Mouse (Mus musculus) gastrocnemius, adult 18-20 months (tissue): ENCODE measurements around the gene Ntf5. TPM values are rescaled to one million over a fixed set of nuclear protein-coding genes. Genes with fewer than 3 reads are reported as not detected.
"Not testable (repeated sequence)": the region's sequence is repeated elsewhere in the genome, so short reads cannot be mapped to it uniquely, and the experiment has no call there.

Source experiments
- DNase-seq: peaks from one replicate; pipeline ENCODE4 v3.0.0; 2021; ENCODE audit warnings: low spot score
- long read RNA-seq, 2 experiments: library from polyadenylated mRNA; stranded (forward); transcript quantifications; one replicate each; pipeline ENCODE4 v2.0.0; 2021
- total RNA-seq, 2 experiments: library from RNA; stranded (reverse); gene quantifications; 2 replicates each; pipeline ENCODE4 v1.2.3; 2021

The Ntf5 gene
- total RNA-seq, result 1 to 10 TPM; 4.3 to 4.7 TPM
- long read RNA-seq, experiment 1, transcript Ntf5-201 (3 exons, 1,963 nt), result major isoform, 6 of 7 reads
- long read RNA-seq, experiment 1, partial matches to known transcripts, result 0 of 7 reads
- long read RNA-seq, experiment 1, other reads (novel, unspliced or antisense), result 1 of 7 reads
- long read RNA-seq, experiment 2, partial matches to known transcripts, result 2 of 7 reads
- long read RNA-seq, experiment 2, other reads (novel, unspliced or antisense), result 1 of 7 reads

DNA sequence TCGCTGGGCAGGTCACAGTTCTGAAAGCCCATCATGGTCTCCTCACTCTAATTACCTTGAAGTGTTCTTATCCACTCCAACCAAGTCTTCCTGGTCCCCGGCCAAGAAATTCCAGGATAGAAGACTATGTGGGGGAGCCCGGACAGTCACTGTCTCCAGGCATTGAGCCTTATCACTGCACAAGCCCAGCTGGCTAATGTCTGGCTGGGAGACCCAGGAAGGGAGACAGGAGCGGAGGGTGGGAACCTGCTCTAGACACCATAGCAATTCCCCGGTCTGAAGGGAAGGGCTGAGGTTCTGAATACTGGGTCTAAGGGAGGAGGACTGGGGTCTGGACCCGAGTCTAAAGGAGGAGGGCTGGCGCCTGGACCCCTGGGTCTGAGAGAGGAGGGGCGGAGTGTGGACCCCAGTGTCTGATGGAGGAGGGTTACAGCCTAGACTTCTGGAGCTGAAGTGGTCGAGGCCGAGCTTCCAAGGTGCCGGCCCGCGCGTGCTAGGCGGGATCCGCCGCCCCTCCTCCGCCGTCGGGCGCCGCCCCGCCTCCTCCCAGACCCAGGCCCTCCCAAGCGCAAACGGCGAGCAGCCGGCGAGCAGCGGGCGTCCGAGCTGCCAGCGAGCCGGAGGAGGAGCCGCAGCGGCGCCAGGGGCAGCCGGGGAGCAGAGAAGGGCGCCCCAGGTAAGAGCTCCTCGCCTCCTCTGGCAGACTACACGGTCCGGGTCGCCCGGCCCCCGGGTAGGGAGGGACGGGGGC, at the start of gene Ntf5:
Ntf5 (plus strand) TSS at position 583 of the 751 bp plus-strand sequence.
- DNase-seq, result no peak

DNA sequence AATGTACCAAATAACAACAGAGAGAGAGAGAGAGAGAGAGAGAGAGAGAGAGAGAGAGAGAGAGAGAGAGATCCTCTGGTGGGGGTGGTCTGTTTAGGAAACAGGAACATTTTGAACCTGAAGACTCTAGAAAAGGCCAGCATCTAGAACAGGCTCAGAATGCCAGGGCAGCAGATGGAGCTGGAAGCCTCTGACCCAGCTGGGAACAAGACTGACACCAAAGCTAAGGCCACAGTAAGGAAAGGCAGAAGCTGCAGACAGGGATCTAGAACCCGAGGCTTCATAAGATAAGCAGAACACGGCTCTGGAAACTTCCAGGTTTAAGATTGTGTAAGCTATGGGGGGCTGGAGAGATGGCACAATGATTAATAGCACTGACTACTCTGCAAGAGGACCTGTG, 49.5 kb upstream of the Ntf5 start:
- no peak for DNase-seq

DNA sequence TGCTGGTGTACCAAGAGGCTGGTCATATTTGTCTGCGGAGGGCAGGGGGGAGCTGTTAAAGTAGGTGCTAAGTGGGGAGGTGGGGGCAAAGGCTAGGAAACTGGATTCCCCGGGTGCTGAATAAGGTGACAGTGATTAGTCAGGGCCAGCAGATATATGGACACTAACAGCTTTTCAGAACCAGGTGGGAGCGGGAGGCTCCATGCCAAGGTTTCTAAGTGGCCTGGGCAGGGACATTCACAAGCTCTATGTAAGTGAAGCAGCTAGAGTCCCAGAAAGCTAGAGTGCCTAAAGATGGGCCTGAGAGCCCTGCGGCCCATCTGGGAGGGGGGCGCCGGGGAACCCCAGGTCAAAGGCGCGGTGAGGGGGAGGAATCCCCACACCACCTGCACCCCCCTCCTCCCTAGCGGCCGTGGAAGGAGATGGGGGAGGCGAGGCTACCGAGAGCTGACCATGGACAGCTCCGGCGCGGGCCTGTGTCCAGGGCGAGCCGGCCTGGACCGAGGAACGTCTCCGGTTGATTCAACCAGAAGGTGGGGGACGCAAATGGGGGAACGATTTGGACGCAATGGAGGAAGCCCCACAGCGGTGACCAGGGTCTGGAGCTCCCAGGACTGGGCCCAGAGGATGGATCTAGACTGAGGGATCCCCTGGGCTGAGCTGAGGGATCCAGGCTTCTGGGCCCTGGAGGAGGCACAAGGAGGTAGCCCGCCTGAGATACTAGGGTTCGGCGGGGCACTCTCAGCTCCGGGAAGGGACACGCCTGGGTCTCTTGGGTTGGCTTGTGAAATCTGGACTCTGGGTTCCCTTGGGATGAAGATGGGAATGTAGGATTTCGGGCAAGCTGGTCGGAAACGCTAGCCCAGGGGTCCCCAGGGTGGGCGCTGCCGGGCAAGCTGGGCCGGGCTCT, 47.5 kb upstream of the Ntf5 start:
- peak; percentile 50 for DNase-seq

DNA sequence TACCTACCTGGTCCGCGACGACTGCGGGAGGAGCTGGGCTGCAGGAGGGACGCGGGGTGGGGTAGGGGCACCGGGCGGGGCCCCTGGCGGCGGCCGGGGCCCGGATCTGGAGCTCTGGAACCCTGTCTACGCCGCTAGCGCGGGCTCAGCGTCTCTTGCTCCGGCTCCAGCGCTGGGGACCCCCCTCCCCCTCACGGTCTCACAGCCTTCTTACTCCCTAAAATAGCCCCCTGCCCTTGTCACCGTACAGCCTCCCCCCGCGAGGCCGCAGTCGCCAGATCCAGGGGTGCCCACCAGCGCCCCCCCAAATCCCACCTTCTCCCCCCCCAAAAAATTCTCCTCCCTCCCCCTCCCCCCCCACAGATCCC, 46.9 kb upstream of the Ntf5 start, which contains the start of gene Ppfia3:
Ppfia3 (minus strand) TSS at position 368 of the 368 bp plus-strand sequence.
- DNase-seq, result no peak

DNA sequence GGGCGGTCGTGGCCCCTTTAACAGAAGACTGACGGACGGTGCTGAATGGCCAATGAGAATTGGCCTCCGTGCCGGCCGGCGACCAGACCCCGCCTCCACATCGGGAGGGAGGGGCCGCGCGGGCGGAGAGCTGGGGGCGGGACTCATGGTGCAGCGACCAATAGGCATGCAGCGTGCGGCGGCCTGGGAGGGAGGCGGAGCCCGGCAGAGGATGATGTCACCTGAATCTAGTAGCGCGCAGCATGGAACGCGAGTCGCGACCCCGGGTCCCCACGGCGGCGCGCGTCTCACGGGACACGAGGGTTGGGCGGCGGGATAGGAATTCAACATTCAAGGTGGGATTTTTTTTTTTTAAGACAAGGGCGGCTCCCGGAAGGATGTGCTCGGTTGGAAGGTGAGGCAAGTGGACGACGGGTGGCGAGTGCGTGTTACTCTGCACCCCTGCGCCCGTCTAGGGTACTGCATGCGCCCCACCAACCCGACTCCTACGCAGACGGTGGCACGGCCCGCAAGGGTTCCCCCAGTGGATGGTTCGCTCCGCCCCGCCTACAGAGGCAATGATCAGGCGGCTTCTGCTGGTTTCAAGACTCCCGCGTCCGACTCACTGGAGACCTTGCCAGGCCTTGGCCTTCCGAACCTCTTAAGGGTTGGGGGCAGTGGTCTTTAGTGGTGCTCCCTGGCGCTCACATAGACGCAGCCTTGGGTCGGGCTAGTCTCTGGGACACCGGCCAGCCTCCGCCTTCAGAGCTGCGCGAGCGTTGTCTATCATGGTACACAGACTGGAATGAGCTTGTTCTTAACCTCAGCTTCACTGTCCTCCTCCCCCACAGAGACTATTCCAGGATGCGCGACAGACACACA, 46.2 kb upstream of the Ntf5 start:
- peak; percentile 97 for DNase-seq

DNA sequence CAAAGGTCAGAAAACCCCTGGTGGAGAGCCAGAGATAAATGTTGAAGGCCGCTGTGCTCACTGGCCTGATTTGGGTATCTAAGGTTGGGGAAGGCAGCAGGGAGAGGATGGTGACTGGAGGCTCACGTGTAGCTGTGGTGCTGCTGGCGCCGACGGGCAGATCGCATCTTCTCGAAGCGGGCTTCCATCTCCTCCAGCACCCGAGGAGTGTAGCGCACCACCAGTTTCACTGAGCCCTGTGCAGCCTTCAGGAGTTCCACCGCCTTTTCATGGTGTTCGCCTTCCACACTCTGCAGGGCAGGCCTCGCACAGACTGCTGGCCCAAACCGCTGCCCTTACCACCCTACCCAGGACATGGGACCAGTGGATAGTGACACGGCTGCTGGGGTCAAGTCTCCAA, 45.3 kb upstream of the Ntf5 start:
- no peak for DNase-seq

DNA sequence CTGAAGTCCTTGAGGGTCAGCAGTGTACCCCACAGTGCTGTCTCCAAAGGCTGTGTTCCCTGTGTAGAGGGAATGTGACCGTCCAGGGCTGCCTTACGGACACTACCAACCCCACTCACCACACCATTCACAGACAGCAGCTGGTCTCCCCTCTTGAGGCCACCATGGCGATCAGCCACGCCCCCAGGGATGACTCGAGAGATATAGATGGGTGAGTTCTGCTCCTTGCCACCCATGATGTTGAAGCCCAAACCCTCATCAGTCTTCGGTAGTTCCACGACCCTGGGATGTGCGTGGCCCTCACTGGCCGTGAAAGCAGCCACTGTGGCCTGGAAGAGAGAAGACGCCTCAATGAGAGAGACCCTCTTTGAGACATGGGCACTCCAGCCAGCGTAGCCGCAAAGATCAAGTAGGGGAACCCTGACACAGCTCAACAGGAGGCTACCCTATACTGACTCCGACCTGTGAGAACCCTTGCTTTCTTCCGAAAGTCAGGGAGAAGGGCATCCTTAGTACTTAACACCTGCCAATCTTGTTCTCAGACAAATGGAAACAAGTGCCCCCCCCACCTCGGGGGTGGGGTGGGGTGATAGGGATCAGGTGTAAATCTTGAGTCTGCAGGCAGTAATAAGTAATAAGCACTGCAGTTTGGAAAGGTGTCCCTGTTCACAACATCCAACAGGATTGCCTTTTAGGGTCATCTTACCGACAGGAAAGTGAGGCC, 44.3 kb upstream of the Ntf5 start:
- DNase-seq, result no peak

DNA sequence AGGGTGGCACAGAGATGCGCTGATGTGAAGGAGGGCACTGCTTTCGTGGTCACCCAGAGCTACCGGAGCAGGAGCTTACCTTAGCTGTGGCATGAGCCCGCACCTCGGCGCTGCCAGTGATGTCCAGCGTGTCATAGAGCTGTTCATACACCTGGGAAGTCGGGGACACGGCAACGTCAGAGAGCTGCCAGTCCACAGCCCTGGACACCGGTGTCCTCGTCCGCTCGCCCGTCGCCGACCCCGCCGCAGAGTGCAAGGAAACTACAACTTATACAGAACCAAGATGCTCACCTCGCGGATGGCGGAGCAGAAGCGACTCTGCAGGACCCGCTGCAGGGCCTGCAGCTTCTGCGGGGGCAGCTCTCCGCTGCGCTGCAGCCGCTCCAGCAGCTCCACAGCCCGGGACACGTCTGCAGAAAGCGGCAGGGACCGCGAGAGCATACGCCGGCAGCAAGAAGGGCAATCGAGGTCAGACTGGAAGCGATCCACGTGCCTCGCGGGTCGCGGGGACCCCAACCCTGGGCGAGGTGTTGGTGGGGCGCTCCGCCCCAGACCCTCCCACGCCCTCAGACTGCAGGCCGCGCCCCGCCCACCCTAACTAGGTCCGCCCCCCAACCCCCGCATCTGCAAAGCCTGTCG, 43.5 kb upstream of the Ntf5 start:
- DNase-seq, result no peak

DNA sequence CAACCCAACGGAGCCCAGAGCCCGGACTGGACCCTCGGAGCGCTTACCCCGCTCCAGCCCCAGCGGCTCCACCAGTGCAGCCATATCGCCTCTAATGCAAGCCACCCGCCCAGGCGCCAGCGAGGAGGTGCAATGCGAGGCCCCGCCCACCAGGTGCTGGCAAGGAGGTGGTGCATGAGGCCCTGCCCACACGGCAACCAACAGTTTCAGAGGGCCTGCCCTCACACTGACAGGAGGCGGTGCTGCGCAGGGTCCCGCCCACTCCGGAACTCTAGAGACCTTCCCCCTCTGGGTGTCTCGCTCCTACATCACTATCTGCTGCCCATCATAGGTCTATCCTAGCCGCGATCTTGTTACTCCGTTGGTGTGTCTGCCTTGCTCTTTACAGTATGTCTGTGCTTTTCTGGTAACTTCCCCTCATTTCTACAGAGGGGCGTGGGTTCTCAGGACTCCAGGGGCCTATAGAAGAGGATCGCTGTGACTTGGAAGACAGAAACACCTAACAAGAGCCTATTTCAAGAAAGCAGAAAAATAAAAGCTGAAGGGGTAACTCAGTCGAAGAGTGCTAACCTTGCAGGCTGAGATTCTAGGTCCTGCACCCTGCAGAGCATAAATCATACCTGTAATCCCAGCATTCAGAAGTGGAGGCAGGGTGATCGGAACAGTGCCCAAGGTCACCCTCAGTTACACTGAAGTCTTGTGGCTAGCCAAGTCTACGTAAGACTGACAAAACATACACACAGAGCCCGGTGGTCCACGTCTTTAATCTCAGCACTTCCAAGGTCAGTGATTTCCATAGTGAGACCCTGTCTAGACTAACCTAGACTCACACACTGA, 42.8 kb upstream of the Ntf5 start, which contains the start of gene Lin7b:
Lin7b (minus strand) TSS at position 109 of the 837 bp plus-strand sequence.
- peak; percentile 84 for DNase-seq

DNA sequence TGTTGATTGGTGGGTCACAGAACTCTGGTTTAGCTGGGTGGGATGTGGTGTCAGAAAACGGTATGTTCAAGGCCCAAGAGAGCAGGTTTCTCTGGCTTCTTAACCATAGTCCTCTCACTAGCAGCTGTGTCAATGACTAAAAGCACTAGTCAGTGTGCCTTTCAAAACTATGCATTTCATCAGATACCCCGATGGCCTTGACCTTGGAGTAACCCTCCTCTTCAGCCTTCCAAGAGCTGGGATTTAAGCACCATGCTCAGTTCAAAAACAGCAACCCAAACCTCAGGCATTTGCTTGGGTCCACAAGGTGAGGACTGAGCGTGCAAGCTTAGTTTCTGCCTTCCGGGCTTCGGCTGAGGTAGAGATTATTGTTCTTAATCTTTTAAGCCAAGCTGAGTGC, 41.1 kb upstream of the Ntf5 start:
- DNase-seq, result no peak

DNA sequence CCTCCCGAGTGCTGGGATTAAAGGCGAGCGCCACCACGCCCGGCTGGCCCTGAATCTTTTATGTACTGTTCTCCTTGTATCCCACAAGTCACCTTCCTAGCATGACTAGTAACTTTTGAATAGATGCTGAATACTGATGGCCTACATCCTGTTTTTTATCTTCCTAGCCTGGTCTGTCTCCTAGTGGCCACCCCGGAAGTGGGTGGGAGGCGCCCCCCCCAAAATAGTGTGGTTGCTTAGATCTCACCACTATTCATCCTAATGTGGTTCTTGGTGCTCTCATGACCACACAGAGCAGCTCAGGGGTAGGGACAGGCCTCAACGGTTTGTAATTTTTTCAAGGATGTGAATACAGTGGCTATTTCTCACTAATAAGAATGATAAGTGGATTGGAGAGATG, 38.9 kb upstream of the Ntf5 start:
- DNase-seq, result no peak

DNA sequence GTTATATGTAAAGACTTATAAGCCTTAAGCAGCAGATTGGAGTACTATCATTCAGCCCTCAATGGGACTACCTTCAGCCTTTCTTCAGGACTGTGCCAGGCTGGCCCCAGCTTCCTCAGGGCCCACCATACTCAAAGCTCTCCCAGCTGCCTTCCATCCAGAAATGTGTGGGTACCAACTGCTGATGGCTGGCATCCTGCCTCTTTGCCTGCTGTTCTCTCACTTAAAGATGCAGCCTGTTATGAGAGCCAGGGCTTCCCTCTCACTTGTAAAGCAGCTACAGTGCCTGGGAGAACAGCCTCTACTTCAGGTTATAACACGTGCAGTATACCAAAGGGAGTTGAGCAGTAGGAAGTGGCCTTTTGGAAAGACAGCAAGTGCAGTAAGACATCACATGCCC, 37.4 kb upstream of the Ntf5 start:
- DNase-seq, result no peak

DNA sequence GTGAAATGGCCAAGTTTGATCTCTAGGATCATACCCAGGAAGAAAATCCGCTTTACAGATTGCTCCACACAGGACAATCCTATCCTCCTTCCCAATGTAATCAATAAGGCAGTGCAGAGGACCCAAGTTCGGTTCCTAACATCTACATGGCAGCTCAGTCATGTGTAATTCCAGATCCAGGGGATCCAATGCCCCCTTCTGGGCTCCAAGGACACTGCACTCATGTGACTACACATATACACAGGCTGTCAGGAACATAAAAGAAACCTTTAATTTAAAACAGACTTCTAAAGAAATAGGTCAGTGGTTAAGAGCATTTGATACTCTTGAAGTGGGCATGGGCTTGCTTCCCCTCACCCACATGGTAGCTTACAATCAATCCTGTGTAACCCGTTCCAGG, 27.4 kb upstream of the Ntf5 start:
- DNase-seq, result no peak

DNA sequence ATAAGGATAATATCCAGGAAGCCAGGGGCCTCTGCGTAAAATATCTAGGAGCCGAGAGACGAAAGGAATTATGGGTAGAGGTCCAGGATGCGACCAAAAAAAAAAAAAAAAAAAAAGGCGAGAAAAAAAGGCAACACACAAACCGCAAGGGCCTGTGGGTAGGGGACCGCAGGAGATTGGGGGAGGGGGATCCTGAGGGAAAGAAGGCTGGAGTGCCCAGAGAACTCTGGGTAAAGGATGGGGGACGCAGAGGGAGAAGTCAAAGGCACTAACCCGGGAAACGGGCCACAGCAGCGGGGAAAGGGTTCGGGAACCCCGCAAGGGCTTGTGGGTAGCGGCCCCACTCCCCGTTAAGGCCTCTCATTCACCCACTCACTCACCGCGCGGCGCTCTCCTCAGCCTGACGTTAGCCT, 18.4 kb upstream of the Ntf5 start:
- DNase-seq, result no peak

DNA sequence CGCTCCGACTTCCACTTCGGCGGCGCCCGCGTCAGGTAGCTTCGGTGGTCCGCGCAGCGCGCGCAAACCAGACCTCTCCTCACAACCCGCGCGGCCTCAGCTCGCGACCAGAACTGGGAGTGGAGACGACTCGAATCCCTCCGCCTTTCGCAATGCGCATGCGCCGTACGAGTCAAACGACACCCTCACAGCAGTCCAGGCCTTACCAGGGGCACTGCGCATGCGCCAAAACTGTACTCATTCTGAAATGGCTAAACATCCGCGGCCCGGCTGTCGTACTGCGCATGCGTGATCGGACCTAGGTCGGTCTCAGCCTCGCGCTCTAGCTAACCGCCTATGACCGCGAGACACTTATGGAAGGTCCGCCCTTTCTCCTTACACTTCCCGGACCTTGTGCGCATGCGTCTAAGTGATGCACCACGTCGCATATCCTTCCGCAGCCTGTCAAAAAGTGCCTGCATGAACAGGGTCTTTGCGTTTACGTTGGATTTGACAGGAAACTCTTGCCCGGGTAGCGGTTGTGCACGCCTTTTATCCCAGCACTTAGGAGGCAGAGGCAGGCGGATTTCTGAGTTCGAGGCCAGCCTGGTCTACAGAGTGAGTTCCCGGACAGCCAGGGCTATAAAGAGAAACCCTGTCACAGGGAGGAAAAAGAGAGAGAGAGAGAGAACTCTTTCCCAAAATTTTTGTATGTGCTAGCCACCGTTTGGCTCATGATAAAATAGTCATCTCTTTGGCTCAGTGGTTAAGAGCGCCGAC, 17.7 kb upstream of the Ntf5 start, which contains the start of gene Snrnp70:
Snrnp70 (minus strand) TSS at position 165 of the 759 bp plus-strand sequence.
- peak; percentile 100 for DNase-seq

DNA sequence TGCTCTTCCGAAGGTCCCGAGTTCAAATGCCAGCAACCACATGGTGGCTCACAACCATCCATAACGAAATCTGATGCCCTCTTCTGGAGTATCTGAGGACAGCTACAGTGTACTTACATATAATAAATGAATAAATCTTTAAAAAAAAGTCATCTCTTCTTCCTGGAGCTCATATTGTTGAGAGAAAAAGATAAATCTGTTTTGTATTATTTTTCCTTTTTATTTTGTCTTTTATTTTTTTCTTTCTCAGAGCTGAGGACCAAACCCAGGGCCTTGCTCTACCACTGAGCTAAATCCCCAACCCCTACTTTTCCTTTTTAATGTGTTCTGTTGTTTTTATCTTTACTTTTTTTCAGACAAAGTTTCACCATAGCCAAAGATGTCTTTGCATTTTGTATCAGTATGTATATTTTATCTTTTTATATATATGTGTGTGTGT, 17.1 kb upstream of the Ntf5 start:
- not testable (repeated sequence) for DNase-seq

DNA sequence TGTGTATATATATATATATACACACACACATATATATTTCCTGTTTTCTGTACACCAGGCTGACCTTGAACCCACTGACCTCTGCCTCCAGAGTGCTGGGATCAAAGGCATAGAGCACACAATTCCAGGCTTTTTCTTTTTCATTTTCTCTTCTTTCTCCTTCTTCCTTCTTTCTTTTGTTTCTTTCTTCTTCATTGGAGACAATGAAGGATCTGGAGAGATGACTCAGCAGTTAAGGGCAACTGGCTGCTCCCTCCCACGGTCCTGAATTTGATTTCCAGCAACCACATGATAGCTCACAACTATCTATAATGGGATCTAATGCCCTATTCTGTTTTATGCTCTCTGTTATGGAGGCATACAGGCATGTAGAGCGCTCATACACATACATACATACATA, 16.7 kb upstream of the Ntf5 start:
- no peak for DNase-seq

DNA sequence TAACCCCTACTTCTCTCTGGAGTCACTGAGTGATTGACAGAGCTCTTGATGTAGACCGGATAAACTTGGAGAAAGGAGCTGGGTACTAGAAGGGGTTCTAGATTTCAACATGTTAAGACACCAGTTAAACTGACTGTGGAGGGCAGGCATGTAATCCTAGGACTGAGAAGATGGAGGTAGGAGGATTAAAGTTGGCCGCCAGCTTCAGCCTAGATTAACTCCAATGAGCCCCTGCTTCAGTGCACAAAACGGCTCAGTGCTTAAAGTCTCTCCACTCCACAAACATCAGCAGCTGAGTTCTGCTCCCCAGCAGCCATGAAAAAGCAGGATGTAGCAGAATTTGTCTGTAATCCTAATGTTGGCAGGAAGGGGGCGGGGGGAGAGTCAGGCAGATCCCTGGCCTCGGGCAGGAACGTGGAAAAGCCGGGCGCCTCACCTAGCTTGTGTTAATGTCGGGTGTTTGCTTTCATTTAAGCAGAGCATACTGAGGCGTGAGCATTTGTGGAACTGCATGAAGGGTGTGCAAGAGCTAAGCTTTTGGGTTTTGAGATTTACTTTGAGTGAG, 11.9 kb upstream of the Ntf5 start:
- DNase-seq, result no peak
